Mouse (Mus musculus) kidney, adult 18-20 months (tissue): ENCODE data around the gene Abi1.
"Not testable (repeated sequence)": the region's sequence is repeated elsewhere in the genome, so short reads cannot be mapped to it uniquely, and the experiment has no call there.

Experiments
- DNase-seq: peaks from one replicate; pipeline ENCODE4 v3.0.0; 2021

Gene Abi1

GRCm38 (mm10) chr2:23040001-23040646 is at the start of gene Abi1:
TSS of gene Abi1 (minus strand) at chr2:23040241.
- DNase-seq = peak; percentile 90

- no peak for DNase-seq
These were observed 44.5 kb upstream of the Abi1 start for GRCm38 (mm10) chr2:23084540-23084939.

GRCm38 (mm10) chr2:23078588-23078987 is 38.5 kb upstream of the Abi1 start:
- no peak for DNase-seq

GRCm38 (mm10) chr2:23077693-23078092 is 37.7 kb upstream of the Abi1 start:
- no peak for DNase-seq

GRCm38 (mm10) chr2:23076783-23077182 is 36.7 kb upstream of the Abi1 start:
- no peak for DNase-seq

GRCm38 (mm10) chr2:23075846-23076245 is 35.8 kb upstream of the Abi1 start:
- DNase-seq = no peak

- no peak for DNase-seq
These were observed 31.4 kb upstream of the Abi1 start for GRCm38 (mm10) chr2:23071406-23071805.

- no peak for DNase-seq
These were observed 30.4 kb upstream of the Abi1 start for GRCm38 (mm10) chr2:23070491-23070890.

GRCm38 (mm10) chr2:23068894-23069744 is 29.1 kb upstream of the Abi1 start:
- DNase-seq = peak; percentile 95

- DNase-seq = no peak
These were observed 28.3 kb upstream of the Abi1 start for GRCm38 (mm10) chr2:23068370-23068737.

GRCm38 (mm10) chr2:23067552-23068369 is 27.7 kb upstream of the Abi1 start, which contains the start of gene Acbd5:
TSS of gene Acbd5 (plus strand) at chr2:23068167.
- DNase-seq = peak; percentile 94

GRCm38 (mm10) chr2:23052523-23052922 is 12.5 kb upstream of the Abi1 start:
- no peak for DNase-seq

GRCm38 (mm10) chr2:23051890-23052289 is 11.8 kb upstream of the Abi1 start:
- no peak for DNase-seq

- no peak for DNase-seq
These were observed 8.0 kb upstream of the Abi1 start for GRCm38 (mm10) chr2:23048006-23048405.

- no peak for DNase-seq
These were observed 5.7 kb upstream of the Abi1 start for GRCm38 (mm10) chr2:23045703-23046102.

- DNase-seq = no peak
These were observed 2.1 kb upstream of the Abi1 start for GRCm38 (mm10) chr2:23042189-23042588.

GRCm38 (mm10) chr2:23041457-23041856 is 1.4 kb upstream of the Abi1 start:
- DNase-seq = no peak

GRCm38 (mm10) chr2:23040690-23041089 is 649 bp upstream of the Abi1 start:
- DNase-seq = not testable (repeated sequence)

GRCm38 (mm10) chr2:23039082-23040000 is 700 bp downstream of the Abi1 start:
- no peak for DNase-seq

GRCm38 (mm10) chr2:23035467-23035866 is 4.6 kb downstream of the Abi1 start:
- DNase-seq = no peak

GRCm38 (mm10) chr2:23034692-23035435 is 5.2 kb downstream of the Abi1 start:
- DNase-seq = no peak

- DNase-seq = no peak
These were observed 9.4 kb downstream of the Abi1 start for GRCm38 (mm10) chr2:23030631-23031030.
